Mouse (Mus musculus) G1E-ER4 (cell line): ENCODE results near the gene Kif5a. TPM values are rescaled to one million over a fixed set of nuclear protein-coding genes. Genes with fewer than 3 reads are reported as not detected.

Source experiments
- GATA1 ChIP-seq: IDR thresholded peaks from one replicate; pipeline ENCODE4 v1.8.0; 2012; ENCODE audit warnings: low read length, inconsistent platforms
- polyA plus RNA-seq: library from polyadenylated mRNA; stranded (reverse); fragments of >175 nt; gene quantifications from 2 replicates; pipeline ENCODE4 v1.2.3, GENCODE M21; 2012

Kif5a gene
- polyA plus RNA-seq, 1 experiment = 0.23 TPM

GRCm38 (mm10) chr10:127258489-127258888 is 4.7 kb downstream of the Kif5a start:
- no peak for TF ChIP-seq GATA1

- no peak for TF ChIP-seq GATA1
Measured at GRCm38 (mm10) chr10:127257790-127258189, 5.4 kb downstream of the Kif5a start.

GRCm38 (mm10) chr10:127255625-127256345 is 7.4 kb downstream of the Kif5a start:
- no peak for TF ChIP-seq GATA1

- TF ChIP-seq GATA1 = no peak
Measured at GRCm38 (mm10) chr10:127250810-127251209, 12.3 kb downstream of the Kif5a start.

- no peak for TF ChIP-seq GATA1
Measured at GRCm38 (mm10) chr10:127238241-127238824, 24.8 kb downstream of the Kif5a start.

- no peak for TF ChIP-seq GATA1
Measured at GRCm38 (mm10) chr10:127236541-127236940, 26.6 kb downstream of the Kif5a start.

- no peak for TF ChIP-seq GATA1
Measured at GRCm38 (mm10) chr10:127233141-127233540, 30.0 kb downstream of the Kif5a start.

- no peak for TF ChIP-seq GATA1
Measured at GRCm38 (mm10) chr10:127231741-127232140, 31.4 kb downstream of the Kif5a start.

GRCm38 (mm10) chr10:127230693-127231092 is 32.5 kb downstream of the Kif5a start:
- no peak for TF ChIP-seq GATA1

- no peak for TF ChIP-seq GATA1
Measured at GRCm38 (mm10) chr10:127228897-127229296, 34.3 kb downstream of the Kif5a start.

GRCm38 (mm10) chr10:127227163-127227562 is 36.0 kb downstream of the Kif5a start:
- no peak for TF ChIP-seq GATA1

GRCm38 (mm10) chr10:127226318-127226895 is 36.7 kb downstream of the Kif5a start:
- no peak for TF ChIP-seq GATA1

- TF ChIP-seq GATA1 = no peak
Measured at GRCm38 (mm10) chr10:127225732-127226131, 37.4 kb downstream of the Kif5a start.

GRCm38 (mm10) chr10:127225213-127225612 is 37.9 kb downstream of the Kif5a start:
- no peak for TF ChIP-seq GATA1

- TF ChIP-seq GATA1 = no peak
Measured at GRCm38 (mm10) chr10:127218339-127218738, 44.8 kb downstream of the Kif5a start.

- no peak for TF ChIP-seq GATA1
Measured at GRCm38 (mm10) chr10:127217177-127217576, 46.0 kb downstream of the Kif5a start.

- TF ChIP-seq GATA1 = no peak
Measured at GRCm38 (mm10) chr10:127216456-127216855, 46.7 kb downstream of the Kif5a start.
